Mouse (Mus musculus): Measurements from ENCODE around the gene Krtap17-1. TPM values are rescaled to one million over a fixed set of nuclear protein-coding genes. Genes with fewer than 3 reads are reported as not detected.

The Krtap17-1 gene
- polyA plus RNA-seq, 1 experiment from 2014 or later, result 0.25 TPM

DNA sequence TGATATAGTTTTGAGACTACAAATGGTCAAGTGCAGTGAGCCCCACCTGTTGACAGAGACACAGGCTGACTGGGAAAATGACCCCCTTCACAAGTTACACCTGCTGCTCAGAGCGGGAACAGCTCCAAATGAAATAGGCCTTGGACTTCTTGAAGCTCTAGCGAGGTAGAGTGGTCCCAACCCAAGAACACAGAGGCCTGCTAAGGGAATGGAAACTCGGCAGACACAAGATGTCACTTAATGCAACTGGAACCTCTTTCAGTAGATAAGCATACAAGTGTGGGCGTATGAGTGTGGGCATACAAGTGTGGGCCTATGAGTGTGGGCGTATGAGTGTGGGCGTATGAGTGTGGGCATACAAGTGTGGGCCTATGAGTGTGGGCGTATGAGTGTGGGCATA, 5.3 kb upstream of the Krtap17-1 start:
- Histone ChIP-seq H3K4me2 (replicated peaks; ENCODE audit: low read depth) (no peak overlapping the region), H3K9me3 (ENCODE audit: control insufficient read depth, low read length) (no peaks in the 10 kb centered on the region), H3K27ac (replicated peaks) (no peak overlapping the region), H3K4me3 (ENCODE audit: low read depth, low read length) (no peak overlapping the region), H3K4me1 (replicated peaks; ENCODE audit: control insufficient read depth, insufficient read depth) (no peaks in the 10 kb centered on the region), H3K36me3 (ENCODE audit: control insufficient read depth, insufficient read depth, low read length) (no peaks in the 10 kb centered on the region), H3K27me3 (ENCODE audit: control insufficient read depth, insufficient read depth, low read length) (no peaks in the 10 kb centered on the region), H3K9ac (ENCODE audit: low read length) (no peak overlapping the region)
- TF ChIP-seq EP300 (optimal IDR thresholded peaks at IDR 0.05) (no peak), CTCF (IDR thresholded peaks at IDR 0.05; ENCODE audit: low read depth) (no peak)
- DNase-seq (ENCODE audit: low spot score) (no peak), ATAC-seq (ENCODE audit: low FRiP score, low TSS enrichment) (no peak)
- 84% methylated on average over 7 of the region's 7 CpGs for WGBS

DNA sequence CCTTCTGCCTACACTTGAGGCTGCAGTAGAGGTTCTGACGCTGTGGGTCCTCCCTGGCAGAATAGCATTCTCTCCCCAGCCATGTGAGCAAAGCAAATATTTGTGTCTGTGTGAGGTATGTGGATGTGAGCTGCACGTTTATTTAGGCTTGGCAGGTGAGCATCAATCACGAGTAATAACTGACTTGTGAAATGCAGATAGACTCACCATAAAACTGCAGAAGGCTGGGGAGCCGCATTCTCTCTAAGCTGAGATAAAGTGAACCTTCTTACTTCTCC, 529 bp upstream of the Krtap17-1 start:
- Histone ChIP-seq H3K9me3 (ENCODE audit: control insufficient read depth, low read length) (no peaks in the 10 kb centered on the region), H3K4me3 (ENCODE audit: low read depth, low read length) (no peak overlapping the region), H3K27me3 (ENCODE audit: control insufficient read depth, insufficient read depth, low read length) (no peaks in the 10 kb centered on the region), H3K4me2 (replicated peaks; ENCODE audit: low read depth) (no peak overlapping the region), H3K36me3 (ENCODE audit: control insufficient read depth, insufficient read depth, low read length) (no peaks in the 10 kb centered on the region), H3K9ac (ENCODE audit: low read length) (no peak overlapping the region), H3K27ac (replicated peaks) (no peak overlapping the region), H3K4me1 (replicated peaks; ENCODE audit: control insufficient read depth, insufficient read depth) (no peaks in the 10 kb centered on the region)
- ATAC-seq (ENCODE audit: low FRiP score, low TSS enrichment) (no peak), DNase-seq (ENCODE audit: low spot score) (no peak)
- 21% methylated on average over 4 of the region's 4 CpGs for WGBS
- TF ChIP-seq EP300 (optimal IDR thresholded peaks at IDR 0.05) (no peak), CTCF (IDR thresholded peaks at IDR 0.05; ENCODE audit: low read depth) (no peak)

DNA sequence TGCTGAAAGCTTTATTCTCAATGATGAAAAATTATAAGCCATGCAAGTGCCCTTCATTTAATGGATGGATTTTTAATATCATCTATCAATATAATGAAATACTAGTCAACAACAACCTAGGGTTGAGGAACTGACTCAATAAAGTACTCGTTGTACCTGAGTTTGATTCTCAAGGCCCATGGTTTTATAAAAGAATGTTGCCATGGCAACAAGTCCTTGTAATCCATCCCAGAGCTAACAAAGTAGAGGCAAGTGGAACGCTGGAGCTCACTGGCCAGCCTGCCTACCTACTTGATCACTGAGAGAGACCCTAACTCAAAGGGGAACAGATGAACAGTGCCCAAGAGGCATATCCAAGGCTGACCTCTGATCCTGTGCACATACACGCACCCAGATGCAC, 3.2 kb downstream of the Krtap17-1 start:
- H3K9me3 ChIP-seq (ENCODE audit: control insufficient read depth, low read length), result no peaks in the 10 kb centered on the region

DNA sequence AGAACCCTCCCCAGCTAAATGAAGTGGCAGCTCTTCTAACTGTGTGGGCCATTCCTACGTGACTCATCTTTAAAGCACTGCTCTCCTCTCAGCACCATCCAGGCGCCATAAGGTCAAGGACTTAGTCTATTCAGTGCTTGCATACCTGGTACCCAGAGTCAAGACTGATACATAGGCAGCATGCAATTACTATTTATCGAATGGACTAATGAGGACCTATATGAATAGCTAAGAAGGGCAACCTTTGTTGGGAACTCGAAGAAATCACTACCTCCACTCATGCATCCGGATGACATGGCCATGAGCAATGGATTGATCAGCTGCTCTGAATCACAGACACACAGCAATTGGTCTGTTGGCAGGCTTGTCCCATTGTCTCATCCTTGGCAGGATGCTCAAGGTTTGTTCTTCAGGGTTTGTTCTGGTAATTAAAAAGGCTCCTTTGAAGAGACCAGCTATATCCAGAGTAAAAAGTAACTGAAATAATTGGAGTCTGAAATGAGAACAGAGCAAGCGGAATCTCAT, 3.9 kb downstream of the Krtap17-1 start:
- no peaks in the 10 kb centered on the region for H3K36me3 ChIP-seq (ENCODE audit: control insufficient read depth, insufficient read depth, low read length)
- no peak overlapping the region for H3K27ac ChIP-seq (replicated peaks)
- no peak overlapping the region for H3K9ac ChIP-seq (ENCODE audit: low read length)
- H3K9me3 ChIP-seq (ENCODE audit: control insufficient read depth, low read length), result no peaks in the 10 kb centered on the region
- H3K4me3 ChIP-seq (ENCODE audit: low read depth, low read length), result no peak overlapping the region
- WGBS, result 84% methylated on average over 6 of the region's 6 CpGs
- TF ChIP-seq EP300 (optimal IDR thresholded peaks at IDR 0.05) (no peak), CTCF (IDR thresholded peaks at IDR 0.05; ENCODE audit: low read depth) (no peak)
- H3K4me1 ChIP-seq (replicated peaks; ENCODE audit: control insufficient read depth, insufficient read depth), result no peaks in the 10 kb centered on the region
- ATAC-seq (ENCODE audit: low FRiP score, low TSS enrichment) (no peak), DNase-seq (ENCODE audit: low spot score) (no peak)
- H3K4me2 ChIP-seq (replicated peaks; ENCODE audit: low read depth), result no peak overlapping the region
- no peaks in the 10 kb centered on the region for H3K27me3 ChIP-seq (ENCODE audit: control insufficient read depth, insufficient read depth, low read length)

More for the DNA sequence above, 3.2 kb downstream of the Krtap17-1 start:
- WGBS, result 73% methylated on average over 3 of the region's 3 CpGs
- Histone ChIP-seq H3K4me1 (replicated peaks; ENCODE audit: control insufficient read depth, insufficient read depth) (no peaks in the 10 kb centered on the region), H3K4me3 (ENCODE audit: low read depth, low read length) (no peak overlapping the region), H3K4me2 (replicated peaks; ENCODE audit: low read depth) (no peak overlapping the region), H3K27me3 (ENCODE audit: control insufficient read depth, insufficient read depth, low read length) (no peaks in the 10 kb centered on the region), H3K27ac (replicated peaks) (no peak overlapping the region), H3K36me3 (ENCODE audit: control insufficient read depth, insufficient read depth, low read length) (no peaks in the 10 kb centered on the region), H3K9ac (ENCODE audit: low read length) (no peak overlapping the region)
- TF ChIP-seq CTCF (IDR thresholded peaks at IDR 0.05; ENCODE audit: low read depth), result no peak
- no peak for TF ChIP-seq EP300 (optimal IDR thresholded peaks at IDR 0.05)
- ATAC-seq (ENCODE audit: low FRiP score, low TSS enrichment) (no peak), DNase-seq (ENCODE audit: low spot score) (no peak)

DNA sequence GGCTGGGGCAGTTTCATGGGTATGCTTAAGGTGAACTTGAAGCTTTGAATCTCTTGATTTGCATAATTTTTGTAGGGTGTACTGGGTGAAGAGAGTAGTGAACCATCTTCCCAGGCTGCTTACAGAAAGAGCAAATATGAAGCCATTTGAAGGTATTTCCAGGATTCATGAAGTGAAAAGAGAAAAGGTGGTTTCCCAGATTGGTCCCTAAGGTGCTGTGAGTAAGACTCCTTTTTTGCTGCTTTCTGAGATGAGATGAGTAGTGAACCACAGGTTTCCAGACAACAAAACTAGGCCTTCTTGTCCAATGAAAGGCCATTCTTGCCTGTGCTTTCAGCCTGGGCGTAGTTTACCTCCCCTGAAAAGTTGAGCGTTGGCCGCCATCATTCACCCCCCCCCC, 5.3 kb downstream of the Krtap17-1 start:
- TF ChIP-seq CTCF (IDR thresholded peaks at IDR 0.05; ENCODE audit: low read depth), result no peak
- no peak for TF ChIP-seq EP300 (optimal IDR thresholded peaks at IDR 0.05)
- ATAC-seq (ENCODE audit: low FRiP score, low TSS enrichment), result no peak
- 96% methylated on average over 3 of the region's 3 CpGs for WGBS
- no peaks in the 10 kb centered on the region for H3K4me1 ChIP-seq (replicated peaks; ENCODE audit: control insufficient read depth, insufficient read depth)
- no peaks in the 10 kb centered on the region for H3K9me3 ChIP-seq (ENCODE audit: control insufficient read depth, low read length)
- H3K27ac ChIP-seq (replicated peaks), result no peak overlapping the region
- no peaks in the 10 kb centered on the region for H3K36me3 ChIP-seq (ENCODE audit: control insufficient read depth, insufficient read depth, low read length)
- H3K9ac ChIP-seq (ENCODE audit: low read length), result no peak overlapping the region
- H3K4me2 ChIP-seq (replicated peaks; ENCODE audit: low read depth), result no peak overlapping the region
- no peaks in the 10 kb centered on the region for H3K27me3 ChIP-seq (ENCODE audit: control insufficient read depth, insufficient read depth, low read length)
- DNase-seq (ENCODE audit: low spot score), result no peak
- H3K4me3 ChIP-seq (ENCODE audit: low read depth, low read length), result no peak overlapping the region

DNA sequence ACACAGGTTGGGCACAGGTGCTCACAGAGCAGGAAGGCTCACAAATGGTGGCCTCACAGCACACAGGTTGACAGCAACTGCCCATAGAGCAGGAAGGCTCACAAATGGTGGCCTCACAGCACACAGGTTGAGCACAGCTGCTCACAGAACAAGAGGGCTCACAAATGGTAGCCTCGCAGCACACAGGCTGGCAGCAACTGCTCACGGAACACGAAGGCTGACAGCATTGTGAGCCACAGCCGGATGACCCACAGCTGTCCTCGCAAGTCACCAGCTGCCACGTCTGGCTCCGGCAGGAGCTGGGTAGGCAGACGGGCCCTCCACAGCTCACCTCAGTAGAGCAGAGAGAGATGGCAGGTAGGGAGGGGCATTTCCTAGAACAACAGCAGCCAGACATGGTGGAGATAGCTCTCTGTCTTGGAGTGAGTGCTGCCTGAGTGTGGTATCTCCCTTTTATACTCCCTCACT, 7.6 kb downstream of the Krtap17-1 start, which contains the start of gene Krtap16-1:
TSS of gene Krtap16-1 (minus strand) at position 418 of the 468 bp plus-strand sequence.
- DNase-seq (ENCODE audit: low spot score) (no peak), ATAC-seq (ENCODE audit: low FRiP score, low TSS enrichment) (no peak)
- Histone ChIP-seq H3K4me3 (ENCODE audit: low read depth, low read length) (no peak within 1 kb of the TSS), H3K4me1 (replicated peaks; ENCODE audit: control insufficient read depth, insufficient read depth) (no peaks in the 10 kb centered on the region), H3K9ac (ENCODE audit: low read length) (no peak within 1 kb of the TSS), H3K9me3 (ENCODE audit: control insufficient read depth, low read length) (no peaks in the 10 kb centered on the region), H3K27ac (replicated peaks) (no peak within 1 kb of the TSS), H3K4me2 (replicated peaks; ENCODE audit: low read depth) (no peak within 1 kb of the TSS), H3K36me3 (ENCODE audit: control insufficient read depth, insufficient read depth, low read length) (no peaks in the 10 kb centered on the region), H3K27me3 (ENCODE audit: control insufficient read depth, insufficient read depth, low read length) (no peaks in the 10 kb centered on the region)
- 65% methylated on average over 8 of the region's 8 CpGs for WGBS
- TF ChIP-seq EP300 (optimal IDR thresholded peaks at IDR 0.05), result no peak
- TF ChIP-seq CTCF (IDR thresholded peaks at IDR 0.05; ENCODE audit: low read depth), result no peak

All from stomach, postnatal 0 days (tissue).